Mouse (Mus musculus) G1E-ER4 (cell line): ENCODE results near the gene Tle3. TPM values are rescaled to one million over a fixed set of nuclear protein-coding genes. Genes with fewer than 3 reads are reported as not detected.

Experiments used
- GATA1 ChIP-seq: IDR thresholded peaks from one replicate; pipeline ENCODE4 v1.8.0; 2012; ENCODE audit warnings: low read length, inconsistent platforms
- polyA plus RNA-seq: library from polyadenylated mRNA; stranded (reverse); fragments of >175 nt; gene quantifications from 2 replicates; pipeline ENCODE4 v1.2.3, GENCODE M21; 2012

Tle3 gene
- polyA plus RNA-seq, 1 experiment: 103 TPM

DNA sequence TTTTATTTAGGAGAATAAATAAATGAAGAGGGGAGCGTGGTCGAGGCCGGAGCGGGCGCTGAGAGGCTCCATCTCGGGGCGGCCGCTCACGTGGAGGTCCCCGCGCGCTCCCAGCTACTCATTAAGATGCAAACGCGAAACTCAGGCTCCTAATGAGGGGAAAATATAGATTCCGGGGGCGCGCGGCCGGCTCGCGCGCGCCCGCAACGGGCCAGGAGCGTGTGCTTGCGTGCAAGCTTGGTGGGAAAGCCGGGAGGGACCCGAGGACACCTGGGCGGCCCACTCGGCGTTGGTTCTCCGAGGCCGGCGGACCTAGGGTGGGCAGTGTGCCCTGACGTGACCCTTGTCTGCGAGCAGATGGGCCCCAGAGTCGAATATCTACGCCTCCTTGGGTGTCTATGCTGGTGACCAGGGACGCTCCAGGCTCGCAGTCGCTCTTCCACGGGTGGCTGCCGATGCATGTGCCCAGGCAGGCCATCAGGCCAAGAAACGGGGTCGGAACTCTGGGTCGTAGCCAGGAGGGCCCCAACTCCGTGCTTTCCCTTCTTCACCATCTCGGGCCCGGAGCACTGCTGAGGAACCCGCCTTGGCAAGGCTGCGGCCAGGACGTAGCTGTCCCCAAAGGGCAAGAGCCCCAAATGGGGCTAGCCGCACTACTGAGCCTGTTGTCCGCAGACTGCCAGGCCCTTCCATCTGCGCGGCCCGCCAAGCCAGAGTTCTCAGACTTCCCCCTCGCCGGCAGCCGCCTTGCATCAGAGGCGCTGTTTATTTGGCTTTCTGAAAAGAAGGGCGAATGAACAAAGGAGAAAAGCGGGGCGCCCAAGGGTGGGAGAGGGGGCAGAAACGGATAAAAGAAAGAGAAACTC is 1.0 kb upstream of the Tle3 start:
- TF ChIP-seq GATA1: no peak

DNA sequence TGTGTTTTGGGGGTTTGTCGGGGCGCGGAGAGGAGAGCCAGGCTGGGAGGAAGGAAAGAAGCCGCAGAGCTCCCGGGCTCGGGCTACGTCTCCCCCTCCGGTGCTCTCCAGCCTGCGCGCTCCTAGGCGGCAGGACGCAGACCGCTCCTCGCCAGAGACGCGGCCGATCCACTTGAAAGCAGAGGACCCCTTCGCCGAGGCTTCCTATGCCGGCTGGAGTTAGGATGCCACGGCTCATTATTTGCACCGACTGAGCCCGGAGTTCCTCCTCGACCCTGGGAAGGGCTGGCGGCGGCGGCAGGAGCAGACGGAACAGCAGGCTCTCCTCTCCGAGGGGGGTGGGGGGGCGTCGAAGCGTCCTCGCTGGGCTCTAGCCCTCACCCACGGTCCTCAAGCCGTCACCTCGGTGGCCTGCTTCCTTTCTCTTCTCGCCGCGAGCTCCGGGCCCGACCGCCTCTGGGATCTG is 377 bp downstream of the Tle3 start:
- no peak for TF ChIP-seq GATA1

DNA sequence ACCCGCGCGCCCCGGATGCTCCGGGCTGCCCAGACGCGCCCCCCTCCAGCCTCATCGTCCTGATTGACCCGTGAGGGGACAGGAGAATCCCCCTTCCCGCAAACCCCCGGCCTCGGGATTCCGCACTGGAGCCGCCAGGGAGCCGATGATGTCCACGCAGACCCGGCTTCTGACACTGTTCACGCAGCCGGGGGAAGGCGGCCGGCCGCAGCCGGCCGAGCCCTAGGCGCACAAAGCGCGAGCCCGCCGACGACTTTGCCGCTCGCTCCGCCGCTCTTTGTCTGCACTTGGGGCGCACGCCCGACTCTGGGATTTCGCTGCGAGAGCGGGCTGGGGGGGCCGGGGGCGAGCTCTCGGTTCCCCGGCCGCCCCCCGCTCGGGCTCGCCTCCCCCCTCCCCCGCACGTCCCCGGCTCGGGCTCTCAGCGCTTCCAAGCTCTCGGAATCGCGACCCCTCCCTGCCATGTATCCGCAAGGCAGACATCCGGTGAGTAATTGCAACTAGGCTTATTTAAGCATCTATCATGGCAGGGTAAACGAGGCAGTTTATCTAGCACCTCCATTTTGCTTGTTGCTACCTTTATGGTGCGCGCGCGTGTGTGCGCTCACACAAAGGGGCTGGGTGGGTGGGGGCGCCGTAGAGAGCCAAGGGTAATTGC is 939 bp downstream of the Tle3 start:
- TF ChIP-seq GATA1: no peak

DNA sequence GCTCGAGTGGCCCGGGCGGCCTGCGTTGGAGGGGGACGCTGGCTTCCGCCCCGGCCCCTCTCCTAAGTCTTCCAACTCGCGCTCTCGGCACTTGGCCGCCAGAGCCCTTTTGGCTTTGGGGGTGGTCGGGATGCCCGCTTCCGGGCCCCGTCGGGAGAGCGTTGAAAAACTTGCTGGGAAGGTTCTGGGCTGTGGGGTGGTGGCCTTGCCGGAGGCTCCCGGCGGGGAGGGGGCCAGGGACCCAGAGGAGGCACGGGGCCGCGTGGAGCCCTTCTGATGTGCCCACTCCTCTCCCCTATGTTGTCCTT is 1.4 kb downstream of the Tle3 start:
- no peak for TF ChIP-seq GATA1

DNA sequence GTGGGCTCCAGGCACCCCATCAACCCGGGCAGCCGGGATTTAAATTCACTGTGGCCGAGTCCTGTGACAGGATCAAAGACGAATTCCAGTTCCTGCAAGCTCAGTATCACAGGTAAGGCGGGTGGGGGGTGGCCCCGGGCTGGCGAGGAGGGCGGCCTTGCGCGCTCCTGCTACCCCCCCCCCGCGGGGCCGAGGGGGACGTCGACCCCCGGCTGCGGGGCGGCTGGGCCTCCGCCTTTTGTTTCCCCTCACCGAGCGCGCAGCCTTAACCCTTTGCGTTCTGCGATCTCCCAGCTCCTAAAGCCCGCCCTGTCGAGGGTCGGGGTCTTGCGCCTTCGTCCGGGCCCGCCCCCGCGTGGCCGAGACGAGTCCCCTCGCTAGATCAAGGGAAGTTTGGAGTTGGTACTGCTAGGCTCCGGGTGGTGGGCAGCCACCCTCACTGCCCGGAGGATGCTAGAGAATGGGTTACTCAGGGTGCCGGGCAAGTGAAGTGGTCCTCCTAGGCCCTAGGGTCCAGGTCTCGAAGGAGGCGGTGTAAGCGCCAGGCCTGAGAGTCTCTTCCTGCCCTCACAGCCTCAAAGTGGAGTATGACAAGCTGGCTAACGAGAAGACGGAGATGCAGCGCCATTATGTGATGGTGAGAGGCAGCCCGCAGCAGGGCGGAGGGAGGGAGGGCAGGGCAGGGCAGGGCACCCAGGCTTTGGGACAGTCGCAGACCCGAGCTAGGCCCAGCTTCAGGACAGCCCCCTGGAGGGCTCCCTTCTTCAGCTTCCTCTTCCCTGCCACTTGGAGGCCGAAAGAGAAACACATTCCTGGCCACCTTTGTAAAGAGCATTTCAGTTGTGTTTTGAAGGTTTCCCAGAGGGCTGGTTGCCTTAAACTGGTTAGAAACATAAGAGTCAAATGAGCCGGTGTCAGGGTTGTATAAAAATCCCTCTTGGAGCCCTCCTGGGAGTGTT is 2.1 kb downstream of the Tle3 start:
- TF ChIP-seq GATA1: no peak

DNA sequence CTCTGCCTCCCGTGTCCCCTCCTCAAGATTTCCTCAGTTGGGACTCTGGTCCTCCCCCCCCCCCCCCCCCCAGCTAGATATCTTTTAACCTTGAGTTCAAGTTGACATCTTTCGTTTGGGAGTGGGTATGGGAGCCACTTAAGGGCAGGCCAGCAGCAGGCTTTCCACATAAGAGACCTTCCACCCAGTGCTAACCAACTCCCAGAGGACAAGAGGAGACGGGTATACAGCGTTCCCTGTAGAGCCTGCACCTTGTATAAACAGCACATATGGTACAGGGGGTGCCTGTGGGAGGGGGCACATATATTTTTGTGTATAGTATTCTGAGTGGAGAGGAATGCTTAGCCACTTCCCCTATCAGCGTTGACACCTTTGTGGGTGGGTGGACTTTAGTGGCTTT is 2.8 kb downstream of the Tle3 start:
- TF ChIP-seq GATA1: no peak

DNA sequence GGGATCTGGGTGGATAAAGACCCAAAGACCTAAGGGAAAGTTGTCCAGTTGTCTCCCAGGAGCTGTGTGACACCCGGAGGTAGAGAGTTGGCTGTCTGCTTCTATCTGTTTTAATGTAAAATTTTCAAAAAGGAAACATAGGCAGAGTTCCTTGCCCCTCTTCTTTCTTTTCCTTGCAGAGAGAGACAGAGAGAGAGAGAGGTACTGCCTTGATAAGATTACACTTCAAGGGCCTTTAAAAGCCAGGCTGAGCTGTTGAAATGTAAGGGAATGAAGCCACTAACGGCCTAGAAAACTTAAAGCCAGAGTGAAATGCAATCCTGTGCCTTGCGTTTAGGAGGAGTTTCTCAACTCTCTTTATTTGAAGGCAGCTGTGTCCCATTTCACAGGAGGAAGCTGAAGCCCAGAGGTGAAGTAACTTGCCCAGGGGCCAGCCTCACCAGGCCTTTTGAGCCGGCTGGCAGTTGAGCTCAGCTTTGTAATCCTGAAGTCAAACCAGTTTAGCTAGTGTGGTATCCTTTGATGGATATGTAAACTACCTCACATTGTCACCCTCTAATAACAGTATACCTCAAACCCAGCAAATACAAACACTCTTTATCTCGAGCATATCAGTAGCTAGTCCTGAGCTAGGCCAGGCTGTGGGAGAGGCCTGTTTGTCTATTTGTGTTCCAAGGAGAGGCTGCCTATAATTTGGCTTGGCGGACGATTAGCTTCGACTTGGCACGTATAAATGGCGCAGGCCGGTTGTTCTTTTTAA is 3.8 kb downstream of the Tle3 start:
- no peak for TF ChIP-seq GATA1

DNA sequence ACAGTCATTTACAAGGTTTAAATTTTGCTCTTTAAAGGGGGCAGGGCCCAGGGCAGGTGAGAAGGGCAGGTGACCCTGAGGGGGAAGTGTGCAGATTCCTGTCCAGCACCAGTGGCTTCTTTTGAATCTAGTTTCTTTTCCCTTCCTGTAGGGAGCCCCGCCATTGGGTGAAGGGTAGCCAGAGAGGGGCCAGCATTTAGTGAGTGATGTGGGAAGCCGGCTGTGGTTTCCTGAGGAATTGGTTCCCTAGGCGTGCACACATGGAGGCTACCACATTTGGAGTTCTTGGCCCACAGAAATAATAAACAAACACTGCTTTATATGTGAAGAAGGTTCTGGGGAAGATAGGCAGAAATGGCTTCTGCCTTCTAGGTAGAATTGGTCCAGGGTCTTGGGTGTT is 4.5 kb downstream of the Tle3 start:
- TF ChIP-seq GATA1: no peak

DNA sequence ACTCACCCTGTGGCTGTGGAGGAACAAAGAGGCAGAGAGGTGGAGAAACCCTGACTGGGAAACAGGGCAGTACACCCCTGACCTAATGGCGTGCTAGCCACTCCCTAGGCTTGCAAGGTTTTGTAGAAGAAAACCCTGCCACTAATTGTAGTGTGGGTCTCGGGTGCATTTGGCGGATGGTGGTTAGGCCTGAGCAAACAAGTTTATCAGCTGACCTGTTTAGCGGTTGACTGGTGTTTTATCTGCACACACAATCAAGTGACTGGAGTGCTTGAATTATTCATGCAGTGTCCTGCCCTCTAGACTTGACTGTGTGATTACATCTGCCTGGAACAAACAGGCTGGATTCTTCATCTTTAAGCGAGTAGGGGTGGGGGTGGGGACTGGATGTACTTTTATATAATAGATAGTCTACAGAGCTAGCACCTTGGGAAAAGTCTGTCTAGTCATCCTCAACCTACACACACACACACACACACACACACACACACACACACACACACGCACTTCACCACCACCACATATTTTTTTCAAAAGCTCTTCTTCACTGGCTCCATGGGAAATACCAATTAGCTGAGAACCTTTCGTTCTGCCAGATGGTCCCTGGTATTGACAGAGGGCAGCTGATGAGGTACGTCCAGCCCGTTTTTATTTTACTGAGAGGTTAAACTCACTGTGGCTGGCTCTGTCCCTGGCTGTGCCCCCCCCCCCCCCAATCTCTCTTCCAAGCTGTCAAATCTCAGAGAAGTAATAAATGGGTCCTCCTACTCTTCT is 5.7 kb downstream of the Tle3 start:
- peak; percentile 54 for TF ChIP-seq GATA1

DNA sequence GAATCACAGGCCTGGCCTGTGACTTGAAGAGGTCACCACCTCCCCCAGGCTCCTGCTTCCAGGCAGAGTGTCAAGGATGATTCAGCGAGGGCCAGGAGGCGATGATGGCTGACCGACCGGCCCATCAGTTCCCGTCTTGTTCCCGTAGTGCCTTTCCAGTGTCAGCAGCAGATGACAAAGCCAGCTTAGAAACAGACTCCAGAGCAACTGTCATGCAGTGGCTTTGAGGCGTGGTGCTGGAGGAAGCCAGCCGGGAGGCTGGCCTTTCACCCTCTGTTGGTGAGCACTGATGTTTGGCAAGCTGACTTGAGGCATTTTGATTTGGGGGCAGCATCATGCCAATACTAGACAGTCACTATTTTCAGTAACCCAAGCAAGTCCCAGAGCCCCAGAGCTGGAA is 6.3 kb downstream of the Tle3 start:
- TF ChIP-seq GATA1: no peak

DNA sequence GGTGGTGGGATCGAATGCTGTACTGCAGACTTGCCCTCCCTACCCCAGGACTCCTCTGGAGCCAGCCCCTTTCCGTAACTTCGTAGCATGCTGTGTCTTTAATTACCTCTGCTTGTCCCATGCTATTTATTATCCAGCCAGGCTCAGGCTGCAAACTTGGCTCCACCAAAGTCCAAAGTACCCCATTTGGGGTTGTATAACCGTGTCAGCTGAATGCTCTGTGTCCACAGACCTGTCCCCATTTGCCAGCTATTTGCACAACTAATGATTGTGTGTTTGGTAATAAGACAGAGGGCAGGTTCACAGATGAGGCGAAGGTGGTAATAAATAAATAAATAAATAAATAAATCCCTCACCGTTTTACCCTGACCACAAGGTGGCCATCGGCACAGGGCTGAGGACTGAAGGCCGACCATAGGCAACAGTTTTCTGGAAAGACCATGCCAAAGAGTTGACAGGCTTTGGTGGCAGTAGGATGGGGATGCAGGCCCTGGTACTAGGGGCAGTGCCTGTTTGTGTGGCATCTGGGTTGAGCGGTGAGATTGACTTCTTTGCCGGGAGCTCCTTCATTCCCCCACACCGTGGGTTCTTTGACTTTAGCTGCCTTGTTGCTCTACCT is 7.0 kb downstream of the Tle3 start:
- TF ChIP-seq GATA1: no peak

DNA sequence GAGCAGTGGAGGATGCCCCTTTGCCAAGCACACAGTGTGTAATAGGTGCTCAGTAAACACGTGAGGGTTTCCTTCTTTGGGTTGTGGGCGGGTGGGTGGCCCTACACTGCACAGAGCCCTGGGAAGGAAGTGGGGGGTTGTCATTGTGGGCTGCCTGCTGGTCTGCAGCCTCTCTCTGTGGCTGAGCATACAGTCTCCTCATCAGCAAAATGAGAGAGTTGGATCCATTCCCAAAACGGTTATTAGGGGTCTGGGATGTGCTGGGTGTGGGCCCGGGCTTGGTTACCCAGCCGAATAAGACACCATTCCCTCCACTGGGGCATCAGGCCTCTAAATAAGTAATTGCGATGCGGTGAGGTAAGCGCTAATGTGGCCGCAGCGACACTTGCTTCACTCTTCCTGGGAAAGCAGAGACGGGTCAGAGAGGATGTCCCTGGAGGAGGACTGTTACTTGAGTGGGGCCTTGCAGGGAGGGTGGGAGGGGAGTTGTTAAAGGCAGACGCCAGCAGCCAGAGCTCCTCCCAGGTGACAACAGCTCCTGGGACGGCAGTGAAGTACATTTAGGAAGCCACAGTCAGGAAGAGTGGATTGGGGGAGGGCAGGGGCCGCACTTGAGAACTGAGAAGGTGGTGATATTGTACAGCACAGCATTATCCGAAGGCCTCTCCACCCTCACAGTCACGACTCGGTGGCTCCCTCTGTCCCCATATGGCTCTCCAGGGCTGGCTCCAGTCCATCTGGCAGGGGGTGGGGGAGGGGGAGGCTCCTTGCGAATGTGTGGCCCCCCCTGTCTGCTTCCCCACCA is 8.3 kb downstream of the Tle3 start:
- no peak for TF ChIP-seq GATA1

DNA sequence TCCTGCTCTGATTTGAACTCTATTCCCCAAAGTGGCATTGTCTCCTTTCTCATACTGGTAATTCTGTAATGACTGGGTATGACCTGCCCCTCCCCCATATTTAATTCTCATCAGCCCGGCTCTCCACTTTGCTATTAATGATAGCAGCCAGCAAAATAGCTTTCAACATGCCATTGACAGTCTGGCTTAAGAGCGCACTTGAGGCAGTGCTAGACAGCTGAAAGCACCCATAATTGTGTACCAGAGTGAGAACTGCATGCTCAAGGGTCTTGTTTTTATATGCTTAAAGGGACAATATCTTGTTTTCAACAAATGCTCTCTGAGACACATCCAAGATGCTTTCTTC is 8.9 kb downstream of the Tle3 start:
- no peak for TF ChIP-seq GATA1
